11 mouse cellular contexts compared by ENCODE assay signal in genomic region chr19:37531200-37531845, GRCm38 (mm10). TPM values are rescaled to one million over a fixed set of nuclear protein-coding genes. Genes with fewer than 3 reads are reported as not detected.
DNase-seq lines count a peak whose midpoint lies in the region; ATAC-seq lines count a peak whose summit lies in the region.
"Had no signal": no experiment of that assay in that cellular context is flagged by ENCODE, and none has a peak within 500 bp of the region (broad histone marks: within the 10 kb centered on the region; RNA-seq: fewer than 3 reads in every experiment).

No protein-coding gene starts in this region.

- H3K36me3 ChIP-seq in midbrain, embryonic 14.5 days (ENCODE audit: control insufficient read depth, insufficient read depth, low read length), result no peaks in the 10 kb centered on the region
- H3K36me3 ChIP-seq in midbrain, embryonic 16.5 days (ENCODE audit: control insufficient read depth, insufficient read depth, low read length), result no peaks in the 10 kb centered on the region
- no peaks in the 10 kb centered on the region for H3K36me3 ChIP-seq in forebrain, embryonic 15.5 days
- H3K36me3 ChIP-seq: heart, embryonic 13.5 days; stomach, embryonic 15.5 days had no signal

- peak; percentile 47; the same call in 1 of the 2 replicates for ATAC-seq in frontal cortex, adult (ENCODE audit: low TSS enrichment)
- no peak for ATAC-seq in midbrain, embryonic 14.5 days (ENCODE audit: low FRiP score, low TSS enrichment)
- ATAC-seq in midbrain, embryonic 16.5 days, result no peak
- ATAC-seq in forebrain, embryonic 15.5 days (replicated peaks), result peak; percentile 55

- H3K4me1 ChIP-seq in midbrain, embryonic 14.5 days (ENCODE audit: control insufficient read depth, insufficient read depth, low read length), result no peaks in the 10 kb centered on the region
- no peaks in the 10 kb centered on the region for H3K4me1 ChIP-seq in midbrain, embryonic 16.5 days (ENCODE audit: control insufficient read depth, insufficient read depth, low read length)
- no peaks in the 10 kb centered on the region for H3K4me1 ChIP-seq in forebrain, embryonic 15.5 days
- H3K4me1 ChIP-seq: heart, embryonic 13.5 days; stomach, embryonic 15.5 days had no signal

- WGBS in midbrain, embryonic 14.5 days, result 57% methylated on average over 7 of the region's 7 CpGs
- WGBS in midbrain, embryonic 16.5 days, result 57% methylated on average over 7 of the region's 7 CpGs
- 42% methylated on average over 7 of the region's 7 CpGs for WGBS in forebrain, embryonic 15.5 days

- no peak overlapping the region for H3K9ac ChIP-seq in midbrain, embryonic 14.5 days (replicated peaks; ENCODE audit: low read length)
- no peak overlapping the region for H3K9ac ChIP-seq in midbrain, embryonic 16.5 days (ENCODE audit: low read depth, low read length)
- no peak overlapping the region for H3K9ac ChIP-seq in forebrain, embryonic 15.5 days (replicated peaks)
- H3K9ac ChIP-seq: heart, embryonic 13.5 days; stomach, embryonic 15.5 days had no signal

- H3K27me3 ChIP-seq in midbrain, embryonic 14.5 days (ENCODE audit: control insufficient read depth, insufficient read depth, low read length), result no peaks in the 10 kb centered on the region
- no peaks in the 10 kb centered on the region for H3K27me3 ChIP-seq in midbrain, embryonic 16.5 days (ENCODE audit: control insufficient read depth, insufficient read depth, low read depth, low read length)
- H3K27me3 ChIP-seq in forebrain, embryonic 15.5 days, result no peaks in the 10 kb centered on the region
- H3K27me3 ChIP-seq: megakaryocyte, embryonic 14.5 days; stomach, embryonic 15.5 days had no signal

- H3K9me3 ChIP-seq in midbrain, embryonic 14.5 days (ENCODE audit: control insufficient read depth, low read length), result no peaks in the 10 kb centered on the region
- H3K9me3 ChIP-seq in midbrain, embryonic 16.5 days (replicated peaks; ENCODE audit: control insufficient read depth, low read length, poor library complexity, severe bottlenecking), result no peaks in the 10 kb centered on the region
- H3K9me3 ChIP-seq in forebrain, embryonic 15.5 days, result no peaks in the 10 kb centered on the region
- H3K9me3 ChIP-seq: heart, embryonic 13.5 days; megakaryocyte, embryonic 14.5 days; stomach, embryonic 15.5 days had no signal

- DNase-seq in frontal cortex, postnatal 10 days (ENCODE audit: low spot score in 2 of 2), result no peak
- DNase-seq in midbrain, embryonic 14.5 days, result peak; percentile 24
- DNase-seq in right cerebral cortex, postnatal 4 days, result peak; percentile 62
- DNase-seq in urinary bladder, adult 18-20 months (ENCODE audit: low spot score in 2 of 2), result no peak
- DNase-seq in cerebellum, adult 11 months, result no peak

- no peak overlapping the region for H3K27ac ChIP-seq in midbrain, embryonic 14.5 days (replicated peaks; ENCODE audit: low read depth, low read length)
- H3K27ac ChIP-seq in midbrain, embryonic 16.5 days (ENCODE audit: low read length), result no peak overlapping the region
- H3K27ac ChIP-seq in forebrain, embryonic 15.5 days (replicated peaks), result peak overlapping the region; percentile 44
- H3K27ac ChIP-seq: heart, embryonic 13.5 days; stomach, embryonic 15.5 days had no signal

- H3K4me2 ChIP-seq in midbrain, embryonic 14.5 days (ENCODE audit: low read length), result no peak overlapping the region
- no peak overlapping the region for H3K4me2 ChIP-seq in midbrain, embryonic 16.5 days (ENCODE audit: low read length)
- no peak overlapping the region for H3K4me2 ChIP-seq in forebrain, embryonic 15.5 days (replicated peaks)
- H3K4me2 ChIP-seq: heart, embryonic 13.5 days; stomach, embryonic 15.5 days had no signal

- no peak overlapping the region for H3K4me3 ChIP-seq in midbrain, embryonic 14.5 days (replicated peaks; ENCODE audit: low read depth, low read length)
- H3K4me3 ChIP-seq in midbrain, embryonic 16.5 days (ENCODE audit: low read depth, low read length), result no peak overlapping the region
- no peak overlapping the region for H3K4me3 ChIP-seq in forebrain, embryonic 15.5 days
- H3K4me3 ChIP-seq: heart, embryonic 13.5 days; megakaryocyte, embryonic 14.5 days; stomach, embryonic 15.5 days had no signal

RNA-seq across cellular contexts. Expression of gene Exoc6, which starts 18.9 kb away (rescaled TPM):
- polyA plus RNA-seq in midbrain, embryonic 14.5 days (2014; fragmentation: Nextera tagmentation; extraction: Ambion mirVana), result 19.3 and 21.4 TPM in 2 replicates
- polyA plus RNA-seq in midbrain, embryonic 16.5 days (2015; fragmentation: Nextera tagmentation; extraction: Ambion mirVana), result 26.0 and 27.8 TPM in 2 replicates
- 22.0 and 22.1 TPM in 2 replicates for polyA plus RNA-seq in forebrain, embryonic 15.5 days (2015; fragmentation: Nextera tagmentation; extraction: Ambion mirVana)

Comparison
In these comparisons a context has a peak if more than half of its experiments do, and no peak if none do; other contexts are left out.
1. ATAC-seq: peak in frontal cortex, adult (single experiment) and forebrain, embryonic 15.5 days (single experiment); none in midbrain, embryonic 14.5 days (single experiment) and midbrain, embryonic 16.5 days (single experiment).
2. DNase-seq: peak in midbrain, embryonic 14.5 days (single experiment) and right cerebral cortex, postnatal 4 days (single experiment); none in frontal cortex, postnatal 10 days (0 of 2), urinary bladder, adult 18-20 months (0 of 2) and cerebellum, adult 11 months (single experiment).